Mouse (Mus musculus) urinary bladder, postnatal 14 days (tissue): ENCODE results near the gene Krt222.
"Not testable (repeated sequence)": the region's sequence is repeated elsewhere in the genome, so short reads cannot be mapped to it uniquely, and the experiment has no call there.

Source experiments
- DNase-seq: peaks from one replicate; pipeline ENCODE4 v3.0.0; 2021; ENCODE audit warnings: low spot score

The Krt222 gene

GRCm38 (mm10) chr11:99243820-99244374 is at the start of gene Krt222:
Gene Krt222, minus strand, starts transcription at chr11:99244085.
- no peak for DNase-seq

GRCm38 (mm10) chr11:99292846-99293245 is 49.0 kb upstream of the Krt222 start:
- peak; percentile 39 for DNase-seq

- DNase-seq = no peak
These were observed 41.0 kb upstream of the Krt222 start, which contains the start of gene Krt24 for GRCm38 (mm10) chr11:99284833-99285312. Gene Krt24, minus strand, starts transcription at chr11:99285262.

- DNase-seq = no peak
These were observed 40.1 kb upstream of the Krt222 start for GRCm38 (mm10) chr11:99284011-99284410.

- DNase-seq = no peak
These were observed 39.4 kb upstream of the Krt222 start for GRCm38 (mm10) chr11:99283334-99283733.

- no peak for DNase-seq
These were observed 37.2 kb upstream of the Krt222 start for GRCm38 (mm10) chr11:99281116-99281515.

GRCm38 (mm10) chr11:99279986-99280385 is 36.1 kb upstream of the Krt222 start:
- no peak for DNase-seq

GRCm38 (mm10) chr11:99276786-99277185 is 32.9 kb upstream of the Krt222 start:
- DNase-seq = no peak

- DNase-seq = no peak
These were observed 31.7 kb upstream of the Krt222 start for GRCm38 (mm10) chr11:99275624-99276023.

- DNase-seq = no peak
These were observed 28.8 kb upstream of the Krt222 start for GRCm38 (mm10) chr11:99272721-99273120.

- no peak for DNase-seq
These were observed 25.3 kb upstream of the Krt222 start for GRCm38 (mm10) chr11:99269192-99269591.

- DNase-seq = no peak
These were observed 21.9 kb upstream of the Krt222 start for GRCm38 (mm10) chr11:99265796-99266195.

GRCm38 (mm10) chr11:99265220-99265619 is 21.3 kb upstream of the Krt222 start:
- DNase-seq = no peak

- no peak for DNase-seq
These were observed 12.3 kb upstream of the Krt222 start for GRCm38 (mm10) chr11:99256213-99256612.

- no peak for DNase-seq
These were observed 11.4 kb upstream of the Krt222 start for GRCm38 (mm10) chr11:99255316-99255715.

- no peak for DNase-seq
These were observed 10.0 kb upstream of the Krt222 start for GRCm38 (mm10) chr11:99253893-99254292.

- no peak for DNase-seq
These were observed 8.8 kb upstream of the Krt222 start for GRCm38 (mm10) chr11:99252671-99253070.

- DNase-seq = no peak
These were observed 6.8 kb upstream of the Krt222 start for GRCm38 (mm10) chr11:99250666-99251065.

GRCm38 (mm10) chr11:99250241-99250640 is 6.4 kb upstream of the Krt222 start:
- no peak for DNase-seq

GRCm38 (mm10) chr11:99249115-99249514 is 5.2 kb upstream of the Krt222 start:
- DNase-seq = no peak

- no peak for DNase-seq
These were observed 4.0 kb upstream of the Krt222 start for GRCm38 (mm10) chr11:99247916-99248315.

- not testable (repeated sequence) for DNase-seq
These were observed 634 bp upstream of the Krt222 start for GRCm38 (mm10) chr11:99244519-99244918.

- no peak for DNase-seq
These were observed 575 bp downstream of the Krt222 start for GRCm38 (mm10) chr11:99243200-99243819.

- DNase-seq = no peak
These were observed 1.8 kb downstream of the Krt222 start for GRCm38 (mm10) chr11:99242056-99242455.
